Comparison of ENCODE assay signal across 28 mouse cellular contexts in genomic region chr8:83252791-83253190, GRCm38 (mm10). TPM values are rescaled to one million over a fixed set of nuclear protein-coding genes. Genes with fewer than 3 reads are reported as not detected.
DNase-seq lines count a peak whose midpoint lies in the region; ATAC-seq and TF ChIP-seq lines count a peak whose summit lies in the region.
"Had no signal": no experiment of that assay in that cellular context is flagged by ENCODE, and none has a peak within 500 bp of the region (broad histone marks: within the 10 kb centered on the region; RNA-seq: fewer than 3 reads in every experiment).

No protein-coding gene starts in this region.

- peaks cover 42% of the 10 kb centered on the region for H3K36me3 ChIP-seq in forebrain, embryonic 12.5 days (replicated peaks)
- peaks cover 46% of the 10 kb centered on the region for H3K36me3 ChIP-seq in forebrain, embryonic 14.5 days (ENCODE audit: control insufficient read depth, insufficient read depth, low read length)
- H3K36me3 ChIP-seq in kidney, postnatal 0 days (ENCODE audit: insufficient read depth, low read length): no peaks in the 10 kb centered on the region
- peaks cover 21% of the 10 kb centered on the region for H3K36me3 ChIP-seq in midbrain, embryonic 16.5 days (ENCODE audit: control insufficient read depth, insufficient read depth, low read length)
- H3K36me3 ChIP-seq in liver, postnatal 0 days (replicated peaks; ENCODE audit: insufficient read depth, low read length): no peaks in the 10 kb centered on the region
- H3K36me3 ChIP-seq: embryonic facial prominence, embryonic 15.5 days; heart, embryonic 15.5 days had no signal

- no peak overlapping the region for H3K9ac ChIP-seq in forebrain, embryonic 12.5 days
- H3K9ac ChIP-seq in forebrain, embryonic 14.5 days (ENCODE audit: low read length): no peak overlapping the region
- H3K9ac ChIP-seq in kidney, postnatal 0 days (ENCODE audit: low read depth, low read length): no peak overlapping the region
- no peak overlapping the region for H3K9ac ChIP-seq in midbrain, embryonic 16.5 days (ENCODE audit: low read depth, low read length)
- no peak overlapping the region for H3K9ac ChIP-seq in liver, postnatal 0 days (replicated peaks)
- H3K9ac ChIP-seq: embryonic facial prominence, embryonic 15.5 days; heart, embryonic 15.5 days had no signal

- no peak for TF ChIP-seq CTCF in kidney, postnatal 0 days (IDR thresholded peaks at IDR 0.05; ENCODE audit: low read depth)
- no peak for TF ChIP-seq CTCF in liver, postnatal 0 days (IDR thresholded peaks at IDR 0.05; ENCODE audit: low read depth)

- no peak for DNase-seq in forebrain, embryonic 14.5 days (ENCODE audit: low spot score)
- DNase-seq in kidney, postnatal 0 days (ENCODE audit: low spot score): no peak
- no peak for DNase-seq in kidney, postnatal 36 days
- no peak for DNase-seq in liver, postnatal 0 days
- DNase-seq: adrenal gland, postnatal 14 days; cerebellum, postnatal 10 days; embryo, embryonic 11 days; gastrocnemius, postnatal 10 days; heart, adult 2 months; kidney, postnatal 4 days; layer of hippocampus, adult 9-11 months; lung, adult 2 months; lung, postnatal 4 days; retina, postnatal 1 day; thymus, postnatal 14 days had no signal

- H3K9me3 ChIP-seq in forebrain, embryonic 12.5 days: no peaks in the 10 kb centered on the region
- H3K9me3 ChIP-seq in forebrain, embryonic 14.5 days (replicated peaks; ENCODE audit: control insufficient read depth, low read length): no peaks in the 10 kb centered on the region
- no peaks in the 10 kb centered on the region for H3K9me3 ChIP-seq in kidney, postnatal 0 days (replicated peaks; ENCODE audit: low read length)
- no peaks in the 10 kb centered on the region for H3K9me3 ChIP-seq in midbrain, embryonic 16.5 days (replicated peaks; ENCODE audit: control insufficient read depth, low read length, poor library complexity, severe bottlenecking)
- no peaks in the 10 kb centered on the region for H3K9me3 ChIP-seq in liver, postnatal 0 days (ENCODE audit: low read length)
- H3K9me3 ChIP-seq: embryonic facial prominence, embryonic 15.5 days; heart, embryonic 15.5 days; limb, embryonic 10.5 days had no signal

- H3K4me3 ChIP-seq in forebrain, embryonic 12.5 days (replicated peaks): no peak overlapping the region
- no peak overlapping the region for H3K4me3 ChIP-seq in forebrain, embryonic 14.5 days (ENCODE audit: low read depth, low read length)
- no peak overlapping the region for H3K4me3 ChIP-seq in kidney, postnatal 0 days (replicated peaks; ENCODE audit: low read depth, low read length)
- no peak overlapping the region for H3K4me3 ChIP-seq in midbrain, embryonic 16.5 days (ENCODE audit: low read depth, low read length)
- no peak overlapping the region for H3K4me3 ChIP-seq in liver, postnatal 0 days (ENCODE audit: low read depth, low read length)
- H3K4me3 ChIP-seq: embryonic facial prominence, embryonic 15.5 days; heart, adult 2 months; heart, embryonic 15.5 days; limb, embryonic 10.5 days had no signal

- ATAC-seq in forebrain, embryonic 12.5 days (ENCODE audit: low FRiP score): no peak
- ATAC-seq in forebrain, embryonic 14.5 days: no peak
- ATAC-seq in kidney, postnatal 0 days (replicated peaks; ENCODE audit: low FRiP score, low read depth): no peak
- ATAC-seq in granulocyte monocyte progenitor cell, adult 5-6 weeks (replicated peaks; ENCODE audit: poor library complexity, severe bottlenecking): 0 out of 2 replicates have a peak, but pooled peaks have one; percentile 9
- ATAC-seq in midbrain, embryonic 16.5 days: no peak
- no peak for ATAC-seq in liver, postnatal 0 days
- ATAC-seq: CD4-positive, CD25-positive, alpha-beta regulatory T cell, adult 4 months; intestine, embryonic 16.5 days had no signal

- no peak overlapping the region for H3K4me2 ChIP-seq in forebrain, embryonic 12.5 days
- H3K4me2 ChIP-seq in forebrain, embryonic 14.5 days (ENCODE audit: low read length): no peak overlapping the region
- no peak overlapping the region for H3K4me2 ChIP-seq in kidney, postnatal 0 days (ENCODE audit: low read length)
- no peak overlapping the region for H3K4me2 ChIP-seq in midbrain, embryonic 16.5 days (ENCODE audit: low read length)
- no peak overlapping the region for H3K4me2 ChIP-seq in liver, postnatal 0 days (ENCODE audit: low read depth, low read length)
- H3K4me2 ChIP-seq: embryonic facial prominence, embryonic 15.5 days; heart, embryonic 15.5 days had no signal

- H3K27me3 ChIP-seq in forebrain, embryonic 12.5 days: no peaks in the 10 kb centered on the region
- no peaks in the 10 kb centered on the region for H3K27me3 ChIP-seq in forebrain, embryonic 14.5 days (replicated peaks; ENCODE audit: control insufficient read depth, insufficient read depth, low read length)
- H3K27me3 ChIP-seq in kidney, postnatal 0 days (ENCODE audit: insufficient read depth, low read length): no peaks in the 10 kb centered on the region
- no peaks in the 10 kb centered on the region for H3K27me3 ChIP-seq in midbrain, embryonic 16.5 days (ENCODE audit: control insufficient read depth, insufficient read depth, low read depth, low read length)
- no peaks in the 10 kb centered on the region for H3K27me3 ChIP-seq in liver, postnatal 0 days (ENCODE audit: insufficient read depth, low read length)
- H3K27me3 ChIP-seq: embryonic facial prominence, embryonic 15.5 days; heart, embryonic 15.5 days had no signal

- no peak for TF ChIP-seq EP300 in liver, postnatal 0 days (IDR thresholded peaks at IDR 0.05; ENCODE audit: low read depth)

- peak overlapping the region; percentile 3; the same call in 1 of the 2 replicates for H3K27ac ChIP-seq in forebrain, embryonic 12.5 days
- no peak overlapping the region; the same call in 1 of the 2 replicates for H3K27ac ChIP-seq in forebrain, embryonic 14.5 days (ENCODE audit: low read depth, low read length)
- peak overlapping the region; percentile 32 for H3K27ac ChIP-seq in kidney, postnatal 0 days
- H3K27ac ChIP-seq in midbrain, embryonic 16.5 days (ENCODE audit: low read length): 0 out of 2 replicates have a peak overlapping the region, but pooled peaks have one; percentile 31
- no peak overlapping the region for H3K27ac ChIP-seq in liver, postnatal 0 days (ENCODE audit: low read depth)
- H3K27ac ChIP-seq: embryonic facial prominence, embryonic 15.5 days; heart, adult 2 months; heart, embryonic 15.5 days; limb, embryonic 10.5 days had no signal

- peaks cover 14% of the 10 kb centered on the region for H3K4me1 ChIP-seq in forebrain, embryonic 12.5 days
- no peaks in the 10 kb centered on the region for H3K4me1 ChIP-seq in forebrain, embryonic 14.5 days (ENCODE audit: control insufficient read depth, insufficient read depth, low read length)
- no peaks in the 10 kb centered on the region for H3K4me1 ChIP-seq in kidney, postnatal 0 days (replicated peaks; ENCODE audit: insufficient read depth, low read length)
- H3K4me1 ChIP-seq in midbrain, embryonic 16.5 days (ENCODE audit: control insufficient read depth, insufficient read depth, low read length): 0 out of 2 replicates have a peak, but pooled peaks cover 3% of the 10 kb centered on the region
- no peaks in the 10 kb centered on the region for H3K4me1 ChIP-seq in liver, postnatal 0 days (ENCODE audit: insufficient read depth)
- H3K4me1 ChIP-seq: embryonic facial prominence, embryonic 15.5 days; heart, embryonic 15.5 days; limb, embryonic 10.5 days had no signal

- WGBS in forebrain, embryonic 12.5 days: 86% methylated on average over 5 of the region's 5 CpGs
- 86% methylated on average over 5 of the region's 5 CpGs for WGBS in forebrain, embryonic 14.5 days
- WGBS in kidney, postnatal 0 days: 78% methylated on average over 5 of the region's 5 CpGs
- WGBS in midbrain, embryonic 16.5 days: 82% methylated on average over 5 of the region's 5 CpGs
- 63% methylated on average over 5 of the region's 5 CpGs for WGBS in liver, postnatal 0 days (ENCODE audit: insufficient replicate concordance)

RNA-seq across cellular contexts. Expression of gene Ucp1, which starts 37.4 kb away (rescaled TPM):
- polyA plus RNA-seq in forebrain, embryonic 12.5 days (2016; fragmentation: Nextera tagmentation; extraction: Ambion mirVana): not detected in 2 replicates
- 0.14 and 0.30 TPM in 2 replicates for polyA plus RNA-seq in forebrain, embryonic 14.5 days (2014; fragmentation: Nextera tagmentation; extraction: Ambion mirVana)
- polyA plus RNA-seq in kidney, postnatal 0 days (2015; fragmentation: Nextera tagmentation; extraction: Ambion mirVana): 0.07 TPM in 1 of 2 replicates, not detected in the other
- not detected in 2 replicates for total RNA-seq in granulocyte monocyte progenitor cell, adult 5-6 weeks (2014; fragmentation: Nextera tagmentation)
- total RNA-seq in granulocyte monocyte progenitor cell, adult 5-6 weeks (2017): not detected in 2 replicates
- polyA plus RNA-seq in midbrain, embryonic 16.5 days (2015; fragmentation: Nextera tagmentation; extraction: Ambion mirVana): 0.18 TPM in 1 of 2 replicates, not detected in the other
- not detected in 2 replicates for polyA plus RNA-seq in liver, postnatal 0 days (2015; fragmentation: Nextera tagmentation; extraction: Ambion mirVana)
- total RNA-seq: gastrocnemius, postnatal 10 days; hematopoietic stem cell, adult 5-6 weeks; left cerebral cortex, adult 8-10 months; monocyte, adult 5-6 weeks had no signal
- polyA plus RNA-seq: CD4-positive, CD25-positive, alpha-beta regulatory T cell, adult 4 months; forebrain, embryonic 11.5 days; heart, embryonic 15.5 days; intestine, embryonic 16.5 days; limb, embryonic 10.5 days; liver, adult 2 months had no signal

Comparison
In these comparisons a context has a peak if more than half of its experiments do, and no peak if none do; other contexts are left out.
1. H3K27ac ChIP-seq: peak in forebrain, embryonic 12.5 days (single experiment), kidney, postnatal 0 days (single experiment) and midbrain, embryonic 16.5 days (single experiment); none in forebrain, embryonic 14.5 days (single experiment) and liver, postnatal 0 days (single experiment).